Mouse (Mus musculus) spleen, postnatal 36 days (tissue): ENCODE data around the gene Fam189a1.

Source experiments
- DNase-seq, 2 experiments: peaks; one replicate each; pipeline ENCODE4 v3.0.0; 2022; ENCODE audit warnings: low spot score in 2 of 2, mixed read lengths in 1 of 2

Fam189a1 gene

DNA sequence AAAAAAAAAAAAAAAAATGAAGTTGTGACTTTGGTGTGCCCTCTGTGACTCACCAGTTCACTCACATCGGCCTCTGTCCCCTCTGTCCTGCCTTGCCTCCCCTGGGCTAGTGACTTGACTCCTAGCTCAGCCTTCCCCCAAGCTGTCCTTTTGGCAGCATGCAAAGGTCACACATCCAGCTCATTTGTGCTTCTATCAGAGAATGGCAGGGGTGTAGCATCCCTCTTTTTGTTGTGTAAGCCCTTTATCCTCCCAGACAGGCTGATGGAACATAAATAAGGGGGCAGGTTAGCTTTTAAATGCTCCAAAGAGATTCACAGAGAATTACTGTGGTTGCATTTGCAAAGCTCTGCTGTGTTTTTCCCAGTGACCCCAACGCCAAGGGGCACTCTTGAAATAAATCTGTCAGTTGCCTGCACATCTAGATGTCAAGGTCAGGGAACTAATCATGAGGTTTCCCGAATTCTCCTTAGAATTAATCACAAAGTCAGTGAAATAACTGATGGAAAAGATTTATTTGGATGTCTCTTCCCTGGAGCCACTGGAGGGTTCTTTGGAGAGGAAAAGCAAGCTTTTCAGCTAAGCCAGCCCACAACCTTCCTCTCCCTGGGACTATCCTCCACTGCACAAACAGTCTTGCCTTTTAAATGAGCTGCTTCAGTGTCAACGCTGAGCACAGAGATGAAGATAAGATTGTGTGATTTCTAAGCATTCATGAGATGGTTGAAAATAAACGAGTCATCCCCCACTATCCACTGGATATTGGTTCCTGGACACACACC, 326.0 kb downstream of the Fam189a1 start:
- DNase-seq, result no peak

DNA sequence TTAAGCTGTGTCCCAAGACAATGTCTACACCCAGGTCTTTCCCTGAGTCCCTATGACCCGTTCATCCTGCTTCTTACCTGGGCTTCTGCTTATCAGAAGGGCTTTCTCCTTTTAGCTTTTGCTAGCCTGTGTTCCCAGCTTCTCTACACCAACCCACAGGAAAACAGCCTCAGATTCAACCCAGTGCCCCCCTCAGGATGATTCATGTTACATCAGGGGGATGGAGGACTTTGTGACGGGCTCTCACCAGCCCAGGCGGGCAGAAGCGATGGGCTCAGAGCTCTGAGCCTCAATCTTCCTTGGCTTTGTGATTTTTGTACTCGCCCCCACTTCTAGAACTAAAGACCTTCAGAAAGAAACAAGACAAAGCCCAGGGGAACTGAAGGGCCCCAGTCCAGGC, 335.3 kb downstream of the Fam189a1 start:
- no peak for DNase-seq

DNA sequence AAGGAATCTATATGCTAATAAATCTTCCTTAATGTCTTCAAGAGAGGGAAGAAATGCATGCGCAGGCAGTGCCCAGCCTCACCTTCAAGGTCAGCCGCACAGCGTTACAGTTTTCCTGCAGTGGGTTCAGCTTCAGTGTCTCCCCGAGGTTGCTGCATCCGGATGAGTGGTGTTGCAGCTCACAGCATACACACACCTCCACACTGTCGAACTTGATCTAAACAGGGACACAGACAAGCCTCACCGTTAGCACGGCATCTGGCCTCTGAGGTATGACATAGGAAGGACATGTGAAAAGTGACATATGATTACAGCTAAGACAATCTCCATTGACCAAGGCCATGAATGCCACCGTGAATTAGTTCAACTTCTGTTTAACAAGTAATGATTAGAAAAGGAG, 336.7 kb downstream of the Fam189a1 start:
- no peak for DNase-seq

DNA sequence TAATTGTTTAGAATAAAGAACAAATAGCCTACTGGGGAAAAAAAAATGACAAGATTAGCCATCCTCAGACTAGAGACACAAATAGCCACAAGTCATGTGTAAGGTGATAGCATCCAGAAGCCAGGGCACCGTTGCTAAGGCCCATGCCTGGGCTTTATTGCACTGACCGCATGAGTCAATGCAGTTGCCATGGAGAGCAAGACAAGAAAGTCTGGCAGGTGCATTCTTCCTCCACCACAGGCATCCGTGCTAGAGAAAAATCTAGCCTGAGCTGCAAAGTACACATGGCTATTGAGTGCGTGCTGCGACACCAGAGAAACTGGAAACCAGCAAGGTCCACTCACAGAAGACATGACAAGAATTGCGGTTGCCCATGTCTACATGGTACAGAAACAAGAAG, 347.5 kb downstream of the Fam189a1 start:
- no peak for DNase-seq

DNA sequence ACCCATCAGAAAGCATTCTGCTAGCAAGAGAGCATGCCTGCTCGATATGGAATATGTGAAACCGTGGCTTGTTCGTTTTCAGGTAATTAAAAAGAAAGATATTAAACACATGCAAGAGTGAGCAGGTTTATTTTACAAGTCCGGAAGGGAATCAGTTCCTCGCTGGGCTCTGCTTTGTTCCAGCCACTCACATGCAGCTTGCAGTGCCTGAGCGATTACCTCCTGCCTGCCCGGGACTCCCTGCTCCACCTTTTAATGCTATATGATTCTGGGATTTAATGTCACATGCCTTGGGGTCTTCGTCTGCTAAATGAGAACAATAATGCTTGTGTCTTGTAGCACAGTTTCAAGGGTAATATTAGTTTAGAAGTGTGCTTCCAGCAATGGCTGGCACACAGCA, 351.3 kb downstream of the Fam189a1 start:
- DNase-seq, result no peak

DNA sequence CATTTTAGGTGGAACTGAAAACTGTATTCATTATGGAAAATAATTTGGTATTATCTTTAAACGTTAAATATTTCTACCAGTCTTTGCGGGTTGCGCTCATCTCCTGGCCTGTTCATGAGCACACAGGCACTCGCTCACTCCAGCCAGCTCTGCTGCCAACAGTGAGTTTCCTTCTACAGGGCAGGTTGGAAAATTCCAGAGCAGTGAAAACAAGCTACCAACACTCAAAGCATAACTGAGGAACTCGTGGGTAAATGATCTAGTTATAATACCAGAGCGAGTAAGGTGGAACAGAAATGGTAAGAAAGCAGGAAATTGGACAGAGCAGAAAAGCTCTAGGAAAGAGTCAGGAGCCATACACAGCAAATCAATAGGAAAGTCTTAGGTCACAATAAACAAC, 360.8 kb downstream of the Fam189a1 start:
- no peak for DNase-seq

DNA sequence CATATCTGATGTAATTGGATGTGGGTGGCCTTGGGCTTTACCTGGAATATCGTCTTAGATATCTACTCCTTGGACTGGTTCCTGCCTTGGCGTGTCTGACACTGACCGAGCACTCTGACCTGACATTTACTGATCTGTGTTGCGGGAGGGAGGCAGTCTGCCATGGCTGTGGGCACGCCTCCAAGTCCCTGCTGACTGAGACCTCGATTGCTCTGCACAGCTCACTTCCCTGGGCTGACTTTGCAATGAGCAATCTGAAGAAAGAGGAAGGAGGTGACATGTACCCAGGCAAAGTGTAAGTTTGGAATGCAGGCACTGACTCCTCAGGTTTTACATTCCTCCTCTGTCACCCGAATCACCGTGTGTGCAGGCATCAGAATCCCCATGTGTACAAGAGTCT, 364.3 kb downstream of the Fam189a1 start:
- no peak for DNase-seq

DNA sequence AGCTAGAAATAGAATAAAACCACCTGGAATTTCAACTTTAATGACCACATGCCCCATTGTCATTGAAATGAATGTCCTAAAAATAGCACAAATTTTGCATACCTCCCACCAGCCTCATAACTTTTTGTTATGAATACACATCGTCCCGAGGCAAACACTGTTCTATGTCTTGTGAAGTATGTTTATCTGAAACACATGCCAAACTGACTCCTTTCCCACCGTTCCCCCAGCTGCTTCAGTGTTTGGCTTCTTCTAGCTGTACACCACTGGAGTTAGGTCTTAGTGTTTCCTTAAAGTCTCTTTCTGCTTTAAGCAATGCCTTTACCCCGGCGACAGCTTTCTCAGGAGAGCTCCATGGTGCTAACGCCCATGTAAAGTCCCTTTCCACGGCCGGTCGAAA, 365.2 kb downstream of the Fam189a1 start:
- no peak for DNase-seq

DNA sequence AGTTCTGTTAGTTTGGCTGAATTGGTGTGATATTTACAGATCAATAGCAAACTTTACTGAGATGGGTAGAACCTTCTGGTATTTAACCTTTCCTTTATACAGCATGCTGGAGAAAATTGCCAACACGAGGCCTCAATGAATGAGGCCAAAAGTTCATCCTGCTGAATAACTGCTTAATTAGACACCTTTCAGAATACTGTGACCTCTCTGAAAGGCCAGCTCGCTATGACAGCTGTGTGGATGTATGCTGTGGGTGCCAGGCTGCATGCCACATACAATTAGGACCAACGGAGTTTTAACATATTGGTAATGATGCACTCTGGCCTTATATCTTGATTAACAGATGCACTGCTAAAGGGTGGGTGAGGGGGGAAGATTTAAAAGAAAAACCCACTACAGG, 371.3 kb downstream of the Fam189a1 start:
- no peak for DNase-seq

DNA sequence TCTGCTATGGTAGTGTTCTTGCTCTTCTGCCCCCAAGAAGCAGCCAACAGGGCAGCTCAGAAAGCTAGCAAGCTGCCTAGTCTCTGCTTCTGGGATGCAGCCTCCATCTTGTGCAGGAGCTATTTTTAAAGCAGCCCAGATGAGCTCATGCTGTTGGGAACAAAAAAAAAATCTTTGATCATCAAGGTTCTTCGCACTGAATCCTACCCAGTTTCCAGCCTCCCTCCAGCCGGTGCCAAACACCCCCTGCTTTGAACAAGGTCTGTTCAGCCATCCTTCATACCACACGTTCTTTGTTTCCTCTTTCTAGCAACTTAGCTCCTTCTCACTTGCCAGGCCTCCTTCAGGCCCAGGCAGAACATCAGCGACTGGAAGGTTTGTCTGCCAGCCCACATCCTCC, 376.9 kb downstream of the Fam189a1 start:
- DNase-seq, result no peak

DNA sequence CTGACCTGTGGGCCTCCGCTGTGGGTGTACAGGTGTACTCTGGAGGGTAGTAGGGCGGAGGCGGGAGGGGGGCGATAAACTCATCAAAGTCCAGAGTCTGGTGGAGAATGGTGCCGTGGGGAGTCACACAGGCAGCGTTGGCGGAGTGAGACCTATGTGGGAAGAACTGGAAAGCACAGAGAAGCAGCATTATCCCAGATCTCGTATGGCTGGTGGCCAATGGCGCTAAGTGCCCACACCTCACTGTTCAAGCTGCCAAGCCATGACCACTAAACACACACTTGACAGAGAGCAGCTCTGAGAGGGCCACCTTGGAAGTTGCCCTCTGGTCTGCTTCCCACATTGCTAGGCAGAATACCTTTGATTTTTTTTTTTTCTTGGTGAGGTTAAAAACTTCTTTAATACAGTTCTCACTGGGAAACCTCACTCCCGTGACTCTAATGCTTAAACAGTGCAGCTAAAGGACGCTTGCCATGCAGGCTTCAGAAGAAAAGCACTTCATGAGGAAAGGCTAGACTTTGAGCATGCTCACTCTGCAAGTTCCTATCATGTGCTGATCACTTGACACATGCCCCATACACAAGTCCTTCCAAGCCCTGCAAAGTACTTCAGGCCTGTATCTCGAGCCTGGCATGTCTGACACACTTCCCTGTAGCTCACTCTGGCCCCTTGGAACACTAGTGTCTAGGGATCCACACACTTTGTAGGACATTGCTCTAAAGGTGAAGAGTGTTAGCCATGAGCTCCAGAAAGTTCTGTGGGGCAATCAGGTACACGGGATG, 379.5 kb downstream of the Fam189a1 start:
- no peak for DNase-seq

DNA sequence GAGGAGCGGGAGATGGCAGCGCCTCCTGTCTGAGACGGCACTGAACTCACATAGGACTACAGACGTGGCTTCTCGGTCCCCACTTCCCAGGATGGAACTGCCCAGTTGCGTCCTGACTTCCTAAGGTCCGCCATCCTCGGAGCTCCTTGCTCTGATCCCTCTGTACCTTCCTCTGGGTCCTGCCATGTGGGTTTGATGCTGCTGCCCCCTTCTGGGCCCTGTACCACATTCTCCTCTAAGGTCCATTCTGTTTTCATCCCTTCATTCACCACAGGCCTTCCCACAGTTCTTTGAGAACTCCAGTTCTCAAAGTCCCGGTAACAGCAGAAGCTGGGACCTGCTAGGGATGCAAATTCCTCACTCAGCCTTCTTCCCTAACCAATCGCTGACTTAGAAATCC, 382.9 kb downstream of the Fam189a1 start:
- DNase-seq, result no peak

DNA sequence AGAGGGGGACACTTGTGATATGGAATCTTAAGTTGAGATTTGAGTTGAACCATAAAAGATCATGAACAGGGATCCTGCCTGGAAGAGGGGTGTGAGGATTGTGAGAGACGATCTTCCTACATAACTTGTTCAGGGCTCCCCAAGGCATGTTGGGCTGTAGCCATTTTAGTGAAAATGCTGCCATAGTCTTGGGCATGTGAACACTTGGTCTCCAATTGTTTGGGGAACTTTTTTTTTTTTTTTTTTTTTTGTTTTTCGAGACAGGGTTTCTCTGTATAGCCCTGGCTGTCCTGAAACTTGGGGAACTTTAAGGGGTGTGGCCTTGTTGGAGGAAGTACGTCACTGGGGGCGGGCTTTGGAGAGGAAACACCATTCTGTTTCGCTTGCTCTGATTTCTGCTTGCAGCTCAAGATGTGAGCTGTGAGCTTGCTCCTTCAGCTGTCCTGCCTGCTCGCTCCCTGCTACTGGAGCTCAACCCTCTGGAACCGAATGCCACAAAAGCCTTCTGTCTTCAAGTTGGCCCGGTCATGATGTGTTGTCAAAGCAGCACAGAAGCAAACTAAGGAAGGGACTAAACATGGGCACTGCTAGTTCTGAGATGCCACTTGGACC, 385.5 kb downstream of the Fam189a1 start:
- DNase-seq, result no peak

DNA sequence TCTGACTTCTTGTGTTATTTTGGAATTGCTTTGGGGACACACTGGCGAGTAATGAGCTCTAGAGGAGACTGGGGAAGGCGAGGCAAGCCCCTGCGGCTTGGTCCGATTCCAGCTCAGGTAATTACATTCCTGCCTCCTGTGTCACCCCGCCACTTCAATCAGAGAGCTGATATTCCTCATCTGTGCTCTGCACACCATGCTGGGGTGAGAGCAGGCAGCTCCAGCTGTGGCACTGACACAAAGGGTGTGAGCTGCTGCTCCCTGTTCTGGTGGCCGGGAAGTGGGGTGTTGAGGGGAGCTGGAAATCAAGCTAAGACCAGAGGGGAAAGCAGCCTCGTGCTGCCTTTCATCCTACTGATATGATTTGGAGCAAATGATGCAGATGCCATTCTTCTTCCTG, 386.6 kb downstream of the Fam189a1 start:
- DNase-seq, result no peak

DNA sequence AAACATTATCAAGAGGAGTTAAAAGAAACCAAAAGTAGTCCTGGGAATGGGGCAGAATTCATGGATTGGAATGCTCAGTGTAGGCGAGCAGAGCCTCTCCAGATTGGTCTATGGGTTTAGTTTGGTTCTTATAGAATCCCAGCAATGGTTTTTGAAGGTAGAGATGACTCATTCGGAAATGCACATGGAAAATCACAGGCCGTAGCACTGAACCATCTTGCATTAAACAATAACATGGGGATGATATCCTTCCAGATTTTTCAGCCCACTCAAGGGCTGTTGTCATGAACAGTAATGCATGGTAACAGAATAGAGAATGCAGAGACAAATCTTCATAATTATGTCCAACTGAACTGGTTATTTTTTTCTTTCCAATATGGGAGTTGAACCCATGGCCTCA, 390.8 kb downstream of the Fam189a1 start:
- DNase-seq, result no peak

DNA sequence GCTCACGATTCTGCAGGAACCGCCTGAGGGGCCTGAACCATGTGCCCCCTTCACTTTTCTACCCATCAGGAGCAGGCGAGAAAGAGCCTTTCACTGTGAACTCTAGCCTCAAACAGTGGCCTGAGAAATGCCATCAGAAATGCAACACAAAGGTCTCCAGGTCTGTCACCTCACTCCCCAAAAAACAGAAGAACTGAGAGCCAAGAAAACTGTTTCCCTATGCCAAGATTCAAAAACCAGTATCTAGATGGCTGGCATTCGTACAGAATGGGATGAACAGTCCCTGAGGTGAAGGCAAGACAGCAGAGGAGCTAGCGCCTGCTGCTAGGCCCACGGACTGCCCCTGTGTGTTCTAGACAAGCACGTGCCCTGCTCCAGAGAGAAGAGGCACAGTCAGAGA, 401.2 kb downstream of the Fam189a1 start:
- no peak for DNase-seq

DNA sequence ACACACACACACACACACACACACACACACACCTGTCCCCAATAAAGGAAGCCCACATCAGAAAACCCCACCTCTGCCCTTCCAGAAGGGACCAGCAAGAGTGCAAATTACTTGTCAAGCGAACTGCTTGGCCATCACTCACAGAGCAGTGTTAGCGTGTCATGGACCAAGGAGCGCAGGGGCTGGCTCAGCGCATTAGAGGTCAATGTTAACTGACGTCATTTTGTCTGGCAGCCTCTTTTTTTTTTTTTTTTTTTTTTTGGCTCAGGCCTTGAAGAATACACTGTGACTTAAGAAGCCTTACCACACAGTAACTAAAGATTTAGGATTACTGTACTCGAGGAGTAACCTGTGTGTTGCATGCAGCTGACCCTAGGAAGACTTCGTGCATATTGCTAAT, 402.2 kb downstream of the Fam189a1 start:
- no peak for DNase-seq

DNA sequence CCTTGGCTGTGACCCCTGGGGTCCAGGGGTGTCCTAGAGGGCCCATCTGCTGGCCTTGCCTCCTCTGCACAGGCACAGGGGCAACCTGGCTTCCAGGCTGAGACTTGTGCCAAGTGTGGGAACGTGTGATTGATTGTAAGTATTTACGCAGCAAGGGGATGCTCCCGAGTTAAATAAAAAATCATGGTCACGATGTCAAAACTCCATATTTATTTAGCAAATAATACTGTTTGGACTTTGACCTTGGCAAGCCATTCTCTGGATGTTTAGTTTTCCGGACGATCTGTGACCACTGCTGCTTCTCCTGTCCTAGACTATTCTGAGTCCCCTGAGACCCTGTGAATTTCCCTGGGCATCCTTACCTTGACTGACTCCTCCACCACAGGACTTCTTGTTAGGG, 402.7 kb downstream of the Fam189a1 start:
- DNase-seq, result no peak

DNA sequence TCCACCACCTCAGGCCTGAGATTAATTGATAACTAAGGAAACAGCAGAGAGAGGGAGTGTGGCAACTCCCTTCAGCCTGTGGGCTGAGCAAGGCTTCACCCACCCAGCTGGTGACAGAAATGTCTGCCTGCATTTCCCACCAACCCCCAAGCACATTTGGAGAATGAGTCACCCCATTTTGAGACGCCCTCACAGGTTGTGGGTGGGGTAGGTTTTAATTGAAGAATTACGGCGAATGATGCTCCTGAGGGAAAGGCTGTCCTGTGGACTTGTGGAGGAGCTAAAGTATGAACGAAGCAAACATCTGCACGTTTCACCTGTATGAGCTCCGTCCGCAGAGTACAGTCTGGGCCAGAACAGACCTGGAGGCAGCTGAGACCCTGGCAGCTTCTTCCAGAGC, 404.2 kb downstream of the Fam189a1 start:
- no peak for DNase-seq

DNA sequence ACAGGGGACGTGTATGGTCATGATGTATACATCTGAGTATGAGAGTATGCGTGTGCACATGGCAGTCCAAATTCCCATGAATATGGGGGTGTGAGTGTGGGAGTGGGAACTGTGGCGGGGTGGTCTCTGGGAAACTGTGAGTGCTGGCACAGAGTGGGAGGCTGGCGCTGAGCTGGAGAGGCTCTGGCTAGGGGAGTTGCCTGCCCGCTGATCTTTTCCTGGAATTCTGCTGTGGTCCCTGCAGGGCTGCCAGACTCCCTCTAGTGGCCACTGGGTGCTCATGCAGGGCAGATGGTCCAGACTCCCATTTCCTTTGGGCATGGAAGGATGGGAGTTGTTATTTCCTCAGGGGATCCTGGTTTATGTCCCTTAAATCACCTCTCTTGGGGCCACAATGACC, 404.9 kb downstream of the Fam189a1 start:
- no peak for DNase-seq

DNA sequence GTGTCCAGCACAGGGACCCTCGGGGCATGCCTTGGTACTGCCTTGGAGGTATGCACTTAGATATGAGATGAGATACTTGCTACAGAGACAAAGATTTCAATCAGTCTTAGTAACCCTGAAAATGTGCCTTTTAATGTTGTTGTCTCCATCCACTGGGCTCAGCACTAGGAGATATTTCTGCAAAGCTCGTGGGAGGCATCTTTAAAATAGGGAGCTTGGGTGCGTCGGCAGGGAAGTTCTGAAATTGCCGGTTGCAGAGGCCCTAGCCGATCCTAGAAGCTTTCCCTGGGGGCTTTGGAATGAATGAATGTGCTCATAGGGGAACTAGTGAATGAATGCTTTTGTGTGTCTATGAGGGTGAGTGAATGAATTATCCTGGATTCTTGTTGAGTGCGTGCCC, 412.8 kb downstream of the Fam189a1 start:
- DNase-seq, result no peak

DNA sequence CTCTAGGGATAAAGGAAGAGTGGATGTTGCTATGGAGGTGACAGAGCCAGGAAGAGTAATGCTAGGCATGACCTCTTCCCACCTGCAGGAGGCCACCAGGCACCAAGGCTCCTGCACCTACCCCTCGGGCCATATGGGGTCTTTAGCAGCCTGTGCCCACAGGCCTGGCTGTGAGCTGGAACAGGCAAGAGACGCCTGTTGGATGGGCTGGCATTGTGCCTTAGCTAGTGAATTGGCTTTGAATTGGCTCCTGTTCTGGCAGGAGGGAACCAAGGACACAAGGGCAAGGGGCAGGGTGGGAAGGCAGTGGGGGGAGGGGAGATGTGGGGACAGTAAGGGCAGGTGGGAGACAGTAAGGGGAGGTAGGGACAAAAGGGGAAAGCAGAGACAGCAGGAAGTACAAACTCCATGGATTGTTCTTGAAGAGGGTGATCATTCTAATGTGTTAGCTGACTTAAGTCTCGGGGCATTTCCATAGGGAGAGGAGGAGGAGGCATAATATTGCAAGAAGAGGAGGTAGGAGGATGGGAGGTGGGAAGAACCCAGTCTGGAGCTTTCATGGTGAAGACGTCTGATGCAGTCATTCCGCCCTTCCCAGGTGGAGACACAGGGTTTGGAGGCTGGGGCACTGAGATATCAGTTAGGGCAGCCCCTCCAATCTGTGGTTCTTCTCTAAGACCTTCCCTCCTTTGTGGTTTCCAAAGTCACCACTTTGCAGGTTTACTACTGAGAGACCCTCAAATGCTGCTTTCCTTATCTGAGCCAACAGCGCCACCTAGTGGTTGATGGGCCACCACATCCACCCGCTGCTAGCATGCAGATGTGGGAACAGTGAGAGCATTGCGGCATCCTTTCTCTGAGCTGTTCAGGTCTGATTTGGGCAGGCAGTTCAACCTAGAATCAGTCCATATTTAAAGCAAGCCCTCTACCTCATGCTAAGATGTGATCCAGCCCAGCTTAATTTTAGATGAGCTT, 414.8 kb downstream of the Fam189a1 start:
- peak in 1 of 2 experiments; percentile 7 for DNase-seq
